In the genomic region with DNA sequence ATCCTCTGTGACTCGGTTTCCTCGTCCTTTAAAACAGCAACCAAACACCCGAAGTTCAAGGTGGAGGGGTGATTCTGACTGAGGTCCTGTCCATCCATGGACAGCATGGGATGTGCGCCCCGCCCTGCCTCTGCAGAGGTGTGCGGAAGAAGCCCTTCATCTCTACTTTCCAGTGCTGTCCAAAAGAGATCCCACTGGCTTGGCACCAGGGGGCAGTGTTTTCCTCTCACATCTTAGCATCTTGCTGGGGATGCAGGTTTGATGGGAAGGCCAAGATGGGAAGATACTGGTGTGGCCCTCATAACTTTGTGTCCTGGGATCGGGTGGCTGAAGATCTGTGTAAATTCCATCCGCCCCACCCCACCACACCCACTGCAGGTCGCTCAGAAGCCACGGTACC, we compare ENCODE assay signal across 7 mouse cellular contexts. TPM values are rescaled to one million over a fixed set of nuclear protein-coding genes. Genes with fewer than 3 reads are reported as not detected.
DNase-seq lines count a peak whose midpoint lies in the region; ATAC-seq and TF ChIP-seq lines count a peak whose summit lies in the region.

No protein-coding gene starts in this region.

- 64% methylated on average over 10 of the region's 10 CpGs for WGBS in olfactory bulb, adult 2 months

- peaks cover 45% of the 10 kb centered on the region for H3K27me3 ChIP-seq in G1E (ENCODE audit: insufficient read depth, low read length)

- H3K9me3 ChIP-seq in G1E (replicated peaks) = no peaks in the 10 kb centered on the region

- no peak for ATAC-seq in G1E (ENCODE audit: extremely low read depth, insufficient number of reproducible peaks, low FRiP score, poor library complexity, severe bottlenecking)
- peak; percentile 57 for ATAC-seq in erythroblast, adult 5-6 weeks (replicated peaks; ENCODE audit: low FRiP score, poor library complexity, severe bottlenecking)

- TF ChIP-seq CTCF in layer of hippocampus, adult 2 months (conservative IDR thresholded peaks at IDR 0.05) = peak; percentile 88
- TF ChIP-seq CTCF in G1E (IDR thresholded peaks at IDR 0.05; ENCODE audit: low read depth, low read length) = peak; percentile 13; the same call in 1 of the 2 replicates
- 0 out of 2 replicates have a peak, but pooled peaks have one; percentile 9 for TF ChIP-seq CTCF in olfactory bulb, adult 2 months (IDR thresholded peaks at IDR 0.05; ENCODE audit: insufficient read depth, low read depth, low read length)

- peak in 1 of 2 experiments; percentile 53 for DNase-seq in layer of hippocampus, adult 2 months (ENCODE audit: low spot score in 2 of 2)
- no peak for DNase-seq in layer of hippocampus, adult 9-10 months (ENCODE audit: low spot score)
- DNase-seq in CD4-positive helper T cell, adult 2 months (ENCODE audit: low read depth, low spot score) = peak; percentile 41
- DNase-seq in G1E (ENCODE audit: low spot score) = peak; percentile 47
- no peak for DNase-seq in frontal cortex, postnatal 25 days (ENCODE audit: low spot score in 2 of 2)

- no peaks in the 10 kb centered on the region; the same call in 1 of the 2 replicates for H3K4me1 ChIP-seq in G1E (ENCODE audit: insufficient read depth, low read depth, low read length)
- no peaks in the 10 kb centered on the region for H3K4me1 ChIP-seq in olfactory bulb, adult 2 months (ENCODE audit: control insufficient read depth, insufficient read depth, low read length)

- no peak overlapping the region for H3K4me3 ChIP-seq in layer of hippocampus, adult 2 months
- H3K4me3 ChIP-seq in G1E (ENCODE audit: low read depth, low read length) = no peak overlapping the region
- H3K4me3 ChIP-seq in olfactory bulb, adult 2 months (ENCODE audit: insufficient read depth, low read depth, low read length) = no peak overlapping the region

- H3K27ac ChIP-seq in layer of hippocampus, adult 2 months = no peak overlapping the region
- H3K27ac ChIP-seq in olfactory bulb, adult 2 months (ENCODE audit: insufficient read depth, low read depth, low read length) = no peak overlapping the region

- no peaks in the 10 kb centered on the region for H3K36me3 ChIP-seq in G1E (replicated peaks)

- no peak for TF ChIP-seq POLR2A in olfactory bulb, adult 2 months (IDR thresholded peaks at IDR 0.05; ENCODE audit: insufficient read depth, low read depth, low read length)

RNA-seq across cellular contexts. Expression of gene Ppm1j, which starts 10.8 kb away (rescaled TPM):
- total RNA-seq in layer of hippocampus, adult 2 months (2021) = under 1 TPM in 1 of 2 experiments, not detected in 1; 0.46 TPM
- total RNA-seq in G1E (2014; fragmentation: Nextera tagmentation) (not detected in 2 replicates), G1E (2017) (not detected in 2 replicates)
- 0.08 and 0.16 TPM in 2 replicates for polyA plus RNA-seq in G1E (2012)
- total RNA-seq in erythroblast, adult 5-6 weeks (2015; ENCODE audit: low replicate concordance) = not detected in 2 replicates
- total RNA-seq in erythroblast, adult 5-6 weeks (2017; ENCODE audit: low replicate concordance) = not detected in 2 replicates
- polyA plus RNA-seq in olfactory bulb, adult 2 months (2012; ENCODE audit: insufficient read depth, insufficient read length, low replicate concordance, missing spikeins) = not detected in 2 replicates

RNA-seq across cellular contexts. Expression of gene Fam19a3, which starts 11.6 kb away (rescaled TPM):
- total RNA-seq in layer of hippocampus, adult 2 months (2021) = not detected
- not detected in 2 replicates for total RNA-seq in G1E (2014; fragmentation: Nextera tagmentation)
- total RNA-seq in G1E (2017) = under 0.01 and 0.11 TPM in 2 replicates
- polyA plus RNA-seq in G1E (2012) = not detected in 2 replicates
- not detected in 2 replicates for total RNA-seq in erythroblast, adult 5-6 weeks (2015; ENCODE audit: low replicate concordance)
- not detected in 2 replicates for total RNA-seq in erythroblast, adult 5-6 weeks (2017; ENCODE audit: low replicate concordance)
- polyA plus RNA-seq in olfactory bulb, adult 2 months (2012; ENCODE audit: insufficient read depth, insufficient read length, low replicate concordance, missing spikeins) = not detected in 2 replicates

RNA-seq across cellular contexts. Expression of gene Rhoc, which starts 18.1 kb away (rescaled TPM):
- total RNA-seq in layer of hippocampus, adult 2 months (2021) = 10 to 100 TPM; 22.8 to 24.9 TPM
- total RNA-seq in G1E (2014; fragmentation: Nextera tagmentation) (3.4 and 5.5 TPM in 2 replicates), G1E (2017) (2.2 and 2.8 TPM in 2 replicates)
- 1.2 and 1.4 TPM in 2 replicates for polyA plus RNA-seq in G1E (2012)
- total RNA-seq in erythroblast, adult 5-6 weeks (2015; ENCODE audit: low replicate concordance) = not detected in 2 replicates
- 1.3 and 2.4 TPM in 2 replicates for total RNA-seq in erythroblast, adult 5-6 weeks (2017; ENCODE audit: low replicate concordance)
- not detected in 2 replicates for polyA plus RNA-seq in olfactory bulb, adult 2 months (2012; ENCODE audit: insufficient read depth, insufficient read length, low replicate concordance, missing spikeins)

RNA-seq across cellular contexts. Expression of gene Mov10, which starts 48.3 kb away (rescaled TPM):
- 10 to 100 TPM; 10.2 to 11.0 TPM for total RNA-seq in layer of hippocampus, adult 2 months (2021)
- total RNA-seq in G1E (2014; fragmentation: Nextera tagmentation) = 33.2 and 34.5 TPM in 2 replicates
- 7.4 and 8.1 TPM in 2 replicates for total RNA-seq in G1E (2017)
- polyA plus RNA-seq in G1E (2012) = 57.0 and 65.0 TPM in 2 replicates
- 1.7 and 5.4 TPM in 2 replicates for total RNA-seq in erythroblast, adult 5-6 weeks (2015; ENCODE audit: low replicate concordance)
- 2.4 TPM in 1 of 2 replicates, not detected in the other for total RNA-seq in erythroblast, adult 5-6 weeks (2017; ENCODE audit: low replicate concordance)
- polyA plus RNA-seq in olfactory bulb, adult 2 months (2012; ENCODE audit: insufficient read depth, insufficient read length, low replicate concordance, missing spikeins) = not detected in 2 replicates

Comparison
In these comparisons a context has a peak if more than half of its experiments do, and no peak if none do; other contexts are left out.
1. DNase-seq: peak in CD4-positive helper T cell, adult 2 months (single experiment) and G1E (single experiment); none in layer of hippocampus, adult 9-10 months (single experiment) and frontal cortex, postnatal 25 days (0 of 2).
2. CTCF ChIP-seq: peak in every context shown above with its lines; median percentile 88 in layer of hippocampus, adult 2 months; 13 in G1E; 9 in olfactory bulb, adult 2 months.